Mouse (Mus musculus) CH12F3 (cell line): ENCODE measurements around the gene Ms4a2.

Experiments used
- in situ Hi-C: fragments of 300-500 bp; cut with MboI; formaldehyde crosslinking; loops from 2 replicates; pipeline ENCODE4 v1.14.3; 2020; ENCODE audit warnings: low sequenced_read_pairs

Ms4a2 gene

DNA sequence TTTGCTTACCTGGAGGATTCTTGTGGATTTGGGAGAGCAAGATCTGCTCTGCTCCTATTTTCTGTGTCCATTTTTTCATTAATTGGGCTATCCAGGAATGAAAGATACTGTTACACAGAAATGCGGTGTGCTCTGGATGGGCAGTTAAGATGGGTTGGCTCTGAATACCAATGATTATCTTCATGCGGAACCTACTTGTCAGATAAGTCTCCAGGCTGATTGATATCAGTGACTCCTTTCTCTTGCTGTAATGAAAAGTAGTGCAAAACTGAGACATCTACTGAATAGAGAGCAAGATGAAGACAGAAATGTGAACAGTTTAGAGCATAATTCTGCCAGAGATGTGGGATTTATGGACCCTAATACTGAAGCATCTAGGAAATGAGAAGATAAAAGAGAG lies at the start of gene Ms4a2:
Ms4a2 (minus strand) TSS at position 169 of the 400 bp plus-strand sequence.
- in situ Hi-C loops = loop anchor here (25.0 kb wide), 1 partner anchor 389 kb away; no protein-coding TSS in a partner anchor

- in situ Hi-C loops = no loop called here
Measured at GRCm38 (mm10) chr19:11661562-11661961, 38.0 kb upstream of the Ms4a2 start.

DNA sequence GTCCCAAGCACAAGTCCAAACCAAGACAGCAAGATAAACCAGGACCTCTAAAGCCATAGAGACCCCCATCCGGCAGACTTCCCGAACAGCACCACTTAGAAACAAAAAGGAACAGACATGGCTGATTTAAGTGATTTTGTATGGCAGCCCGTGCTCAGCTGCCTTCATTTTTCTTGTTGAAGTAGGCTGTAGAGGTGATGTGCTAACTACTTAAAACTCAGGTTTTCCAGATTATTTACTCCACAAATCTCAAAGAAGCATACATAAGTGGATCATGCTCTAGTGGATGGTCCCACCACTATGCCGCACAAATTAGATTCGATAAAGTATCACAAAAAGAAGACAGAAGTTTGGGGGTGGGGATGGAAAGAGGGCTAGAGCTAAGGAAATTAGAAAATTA lies 36.9 kb upstream of the Ms4a2 start, which contains the start of gene Oosp2:
Oosp2 (minus strand) TSS at position 101 of the 400 bp plus-strand sequence.
- in situ Hi-C loops = no loop called here

- in situ Hi-C loops = no loop called here
Measured at GRCm38 (mm10) chr19:11659142-11659541, 35.6 kb upstream of the Ms4a2 start.

DNA sequence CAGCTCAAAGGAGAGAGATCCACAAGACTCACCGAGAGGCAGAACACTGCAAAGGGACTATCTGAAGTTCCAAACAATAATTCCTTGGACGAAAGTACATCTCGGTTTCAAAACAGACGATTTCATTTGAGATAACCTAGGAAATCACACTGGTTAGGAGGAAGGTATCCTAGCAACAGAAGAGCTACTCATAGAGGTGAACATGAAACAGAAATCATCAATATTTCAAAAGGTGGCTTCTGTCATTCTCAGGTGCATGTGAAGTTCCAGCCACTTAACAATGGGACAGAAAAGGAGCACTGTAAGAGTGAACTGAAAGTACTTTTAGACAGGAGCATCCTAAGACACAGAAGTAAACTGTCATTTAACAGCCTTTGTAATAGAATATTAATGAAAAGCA lies 26.0 kb upstream of the Ms4a2 start:
- in situ Hi-C loops = no loop called here

DNA sequence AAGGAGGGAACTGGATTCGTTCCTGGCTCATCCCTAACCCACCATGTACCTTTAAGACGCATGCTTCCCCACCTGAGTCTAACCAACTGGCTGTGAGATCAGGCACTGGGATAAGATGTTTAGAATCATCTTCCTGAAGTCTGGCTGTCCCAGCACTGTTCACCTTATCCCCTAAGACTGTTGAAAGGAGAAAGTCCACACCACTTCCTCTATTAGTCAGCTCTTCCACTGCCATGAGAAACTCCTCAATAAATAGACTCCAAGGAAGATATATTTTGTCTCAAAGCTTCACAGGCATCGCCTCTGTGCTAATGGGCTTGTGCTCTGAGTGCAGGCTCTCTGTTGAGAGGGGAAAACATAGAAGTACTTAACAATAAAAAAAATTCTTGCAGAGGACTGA lies 22.6 kb upstream of the Ms4a2 start:
- in situ Hi-C loops = no loop called here

- in situ Hi-C loops = no loop called here
Measured at GRCm38 (mm10) chr19:11640732-11641131, 17.2 kb upstream of the Ms4a2 start, which contains the start of gene Ms4a3. Gene Ms4a3 (minus strand): TSS chr19:11640851.

- in situ Hi-C loops = no loop called here
Measured at GRCm38 (mm10) chr19:11639038-11639437, 15.5 kb upstream of the Ms4a2 start.

DNA sequence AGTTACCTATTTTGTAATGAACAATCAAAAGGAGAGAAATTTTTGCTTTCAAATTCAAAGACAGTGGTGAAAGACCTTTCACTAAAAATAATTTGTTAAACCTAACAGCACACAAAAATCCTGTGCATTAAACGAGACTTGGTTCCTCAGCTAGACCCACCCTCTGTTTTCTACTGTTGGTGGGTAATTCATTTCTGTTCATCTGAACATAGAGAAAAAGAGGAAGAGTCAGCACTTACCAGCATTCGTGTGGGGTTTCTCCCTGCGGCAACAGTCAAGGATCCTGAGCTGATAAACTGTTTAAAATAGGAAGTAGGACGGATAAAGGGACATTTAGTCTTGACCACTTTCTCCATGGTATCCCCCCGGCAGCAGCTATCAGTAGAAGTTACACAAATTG lies 12.1 kb upstream of the Ms4a2 start:
- in situ Hi-C loops = no loop called here

GRCm38 (mm10) chr19:11634330-11634729 lies 10.8 kb upstream of the Ms4a2 start:
- in situ Hi-C loops = no loop called here

DNA sequence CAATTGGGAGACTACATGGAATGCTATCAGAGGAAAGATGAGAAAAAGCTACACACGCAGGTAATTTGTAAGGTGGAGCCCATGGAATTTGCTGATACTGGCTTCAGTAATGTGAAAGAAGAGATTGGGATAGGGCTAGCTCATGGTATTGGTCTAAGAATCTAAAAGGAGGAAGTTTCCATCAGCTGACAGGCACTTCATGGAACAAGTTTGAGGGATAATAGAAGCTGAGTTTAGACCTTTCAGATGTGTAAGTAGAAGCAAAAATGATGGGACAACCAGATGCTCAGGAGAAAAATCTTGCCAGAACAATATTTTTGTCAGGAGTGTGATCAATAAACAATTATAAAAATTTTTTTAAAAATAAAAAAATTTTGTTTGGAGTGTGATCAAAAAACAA lies 10.2 kb upstream of the Ms4a2 start:
- in situ Hi-C loops = no loop called here

- in situ Hi-C loops = no loop called here
Measured at GRCm38 (mm10) chr19:11625231-11625630, 1.7 kb upstream of the Ms4a2 start.

DNA sequence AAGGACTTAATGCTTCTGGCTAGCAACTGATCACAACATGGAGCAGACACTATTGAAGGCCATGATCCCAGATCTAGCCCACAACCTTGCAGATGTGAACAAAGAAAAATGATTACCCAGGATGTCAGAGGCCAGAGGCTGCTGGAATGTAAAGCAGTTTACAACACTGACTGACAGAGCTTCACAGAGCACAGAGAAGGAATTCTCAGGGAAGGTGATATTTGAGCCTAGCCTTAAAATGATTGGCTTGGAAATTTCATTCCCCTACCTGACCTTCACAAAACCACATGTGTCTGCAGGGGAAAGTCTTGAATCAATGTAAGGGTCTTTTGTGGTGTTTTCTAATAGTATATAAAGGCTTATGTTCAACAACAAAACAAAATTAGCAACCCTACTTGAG lies 1.3 kb upstream of the Ms4a2 start:
- in situ Hi-C loops = loop anchor here (25.0 kb wide), 1 partner anchor 388 kb away; no protein-coding TSS in a partner anchor

- in situ Hi-C loops = loop anchor here (25.0 kb wide), 1 partner anchor 394 kb away; no protein-coding TSS in a partner anchor
Measured at GRCm38 (mm10) chr19:11617983-11618382, 5.5 kb downstream of the Ms4a2 start.

DNA sequence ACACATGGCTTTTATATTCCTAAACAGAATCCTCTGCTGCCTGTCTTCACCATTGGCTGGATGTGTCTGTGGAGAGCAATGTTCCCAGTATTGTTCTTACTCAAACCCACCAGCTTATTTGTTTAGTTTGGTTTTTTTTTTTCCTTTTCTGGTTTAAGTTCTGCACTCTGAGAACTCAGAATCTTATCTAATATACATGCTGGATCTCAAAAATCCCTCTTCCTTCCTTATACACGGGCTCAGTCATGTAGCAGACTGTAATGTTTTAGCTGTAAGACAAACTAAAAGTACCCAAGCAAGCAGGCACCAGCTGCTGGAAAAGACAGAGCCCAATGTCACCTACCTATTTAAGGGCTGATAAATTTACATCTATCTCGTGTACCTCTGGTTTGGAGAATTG lies 8.7 kb downstream of the Ms4a2 start:
- in situ Hi-C loops = loop anchor here (25.0 kb wide), 1 partner anchor 397 kb away; no protein-coding TSS in a partner anchor

DNA sequence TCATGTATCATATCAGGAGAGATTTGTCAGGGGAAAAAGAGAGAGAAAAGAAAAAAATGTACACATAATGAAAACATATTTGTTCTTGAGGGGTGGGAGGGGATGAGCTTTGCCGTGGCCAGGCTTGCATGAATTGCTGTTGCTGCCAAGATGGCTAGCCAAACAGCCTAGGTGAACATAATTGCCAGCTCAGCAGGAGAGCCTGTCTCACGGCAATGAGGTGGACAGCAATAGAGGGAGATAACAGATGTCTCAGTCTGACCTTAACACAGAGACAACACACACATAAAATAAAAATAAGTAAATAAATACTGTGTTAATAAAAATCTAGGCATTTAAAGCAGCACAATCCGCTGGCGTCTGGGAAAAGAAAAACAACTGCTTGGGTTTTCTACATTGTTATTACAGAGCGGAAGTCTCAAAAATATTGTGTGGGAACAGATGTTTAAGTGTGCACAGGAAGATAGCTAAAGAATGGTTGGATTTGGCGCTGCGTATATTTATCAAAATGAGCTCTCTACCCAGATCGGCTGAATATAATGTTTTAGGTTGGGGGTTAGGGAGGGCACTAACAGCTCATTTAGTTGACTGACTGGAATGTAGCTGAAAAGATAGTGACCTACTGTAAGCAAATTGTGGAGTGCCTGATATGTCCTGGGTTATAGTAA lies 9.6 kb downstream of the Ms4a2 start:
- in situ Hi-C loops = loop anchor here (25.0 kb wide), 1 partner anchor 398 kb away; no protein-coding TSS in a partner anchor

DNA sequence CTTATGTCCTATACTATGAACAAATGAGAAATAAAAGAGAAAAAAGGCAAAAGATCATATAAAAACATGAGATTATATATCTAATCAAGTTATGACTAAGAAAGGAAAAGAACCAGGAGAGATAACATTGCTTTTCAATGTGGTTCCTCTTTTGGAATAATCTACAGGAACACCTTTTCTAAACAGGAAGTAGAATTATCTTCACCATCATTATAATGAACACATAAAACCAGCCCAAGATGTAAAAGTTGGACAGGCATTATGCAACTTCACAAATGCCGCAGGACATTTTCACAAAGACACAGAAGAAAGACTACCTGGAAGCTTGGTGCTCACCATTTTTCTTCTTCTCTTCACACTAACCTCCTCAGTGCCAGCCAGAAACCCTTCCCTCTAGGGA lies 10.4 kb downstream of the Ms4a2 start:
- in situ Hi-C loops = loop anchor here (25.0 kb wide), 1 partner anchor 399 kb away; no protein-coding TSS in a partner anchor

DNA sequence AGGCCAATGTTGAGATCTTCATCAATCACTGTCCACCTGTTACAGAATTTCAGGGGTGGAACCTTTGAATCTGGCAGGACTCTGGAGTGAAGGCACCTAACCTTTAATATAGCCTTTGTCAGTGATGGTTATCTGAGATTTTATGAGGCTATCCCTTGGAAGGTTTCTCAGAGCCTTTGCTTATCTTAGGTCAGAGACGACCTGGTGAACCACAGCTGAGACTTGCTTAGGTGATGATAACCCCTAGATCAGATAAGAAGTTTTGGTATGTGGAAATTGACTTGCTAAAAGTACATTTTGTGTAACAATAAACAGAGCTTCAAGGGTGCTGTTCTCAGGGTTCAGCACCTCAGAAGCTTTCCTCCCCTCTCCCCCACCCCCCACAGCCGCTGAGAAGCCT lies 11.2 kb downstream of the Ms4a2 start:
- in situ Hi-C loops = loop anchor here (25.0 kb wide), 1 partner anchor 400 kb away; no protein-coding TSS in a partner anchor

DNA sequence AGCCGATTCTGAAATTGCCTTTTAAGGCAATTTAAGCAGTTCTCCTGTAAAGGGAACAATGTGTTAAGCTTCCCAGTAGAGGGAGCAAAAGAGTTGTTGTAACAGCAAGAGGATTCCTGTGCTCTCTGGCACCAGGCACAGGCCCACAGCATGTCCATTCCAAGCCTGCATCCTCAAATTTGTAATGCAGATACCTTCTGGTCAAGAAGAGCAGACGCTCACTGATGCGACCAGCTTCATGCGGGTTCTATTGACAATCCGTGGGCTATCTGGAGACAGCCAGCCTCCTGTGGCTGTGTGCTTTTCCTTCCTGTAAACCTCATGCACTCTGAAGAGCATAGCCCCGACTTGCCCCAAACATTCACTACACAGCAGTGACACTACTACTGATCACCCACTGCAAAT lies 12.0 kb downstream of the Ms4a2 start:
- in situ Hi-C loops = loop anchor here (25.0 kb wide), 1 partner anchor 401 kb away; no protein-coding TSS in a partner anchor

GRCm38 (mm10) chr19:11608172-11608571 lies 15.3 kb downstream of the Ms4a2 start:
- in situ Hi-C loops = loop anchor here (5.0 to 25.0 kb wide), 3 partner anchors 159 to 423 kb away; no protein-coding TSS in a partner anchor

- in situ Hi-C loops = loop anchor here (5.0 to 25.0 kb wide), 4 partner anchors 163 to 420 kb away; no protein-coding TSS in a partner anchor
Measured at GRCm38 (mm10) chr19:11604603-11605002, 18.9 kb downstream of the Ms4a2 start, which contains the start of gene Ms4a6d. Gene Ms4a6d (minus strand): TSS chr19:11604849.

DNA sequence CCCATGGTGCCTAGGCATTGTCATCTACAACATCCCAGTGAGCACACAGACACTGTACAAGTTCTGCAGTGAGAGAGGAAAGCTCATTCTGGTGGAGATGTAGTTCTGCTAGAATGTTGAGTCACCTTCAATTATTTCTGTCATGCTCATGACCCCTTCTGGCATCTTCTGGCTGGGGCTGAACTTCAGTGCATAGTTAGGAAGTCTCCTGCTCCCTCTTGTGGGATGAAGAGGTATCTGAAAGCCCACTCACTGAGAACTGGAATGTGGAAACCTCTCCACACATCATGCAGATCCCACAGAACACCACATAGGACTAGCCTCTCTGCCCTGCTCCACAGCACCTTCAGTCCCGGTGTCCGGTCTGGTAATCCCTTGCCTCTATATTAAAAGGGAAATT lies 21.5 kb downstream of the Ms4a2 start:
- in situ Hi-C loops = loop anchor here (5.0 to 25.0 kb wide), 3 partner anchors 250 to 417 kb away; no protein-coding TSS in a partner anchor
